Mouse (Mus musculus): ENCODE data around the gene Hspb8.
"Not testable (repeated sequence)": the region's sequence is repeated elsewhere in the genome, so short reads cannot be mapped to it uniquely, and the experiment has no call there.

DNA sequence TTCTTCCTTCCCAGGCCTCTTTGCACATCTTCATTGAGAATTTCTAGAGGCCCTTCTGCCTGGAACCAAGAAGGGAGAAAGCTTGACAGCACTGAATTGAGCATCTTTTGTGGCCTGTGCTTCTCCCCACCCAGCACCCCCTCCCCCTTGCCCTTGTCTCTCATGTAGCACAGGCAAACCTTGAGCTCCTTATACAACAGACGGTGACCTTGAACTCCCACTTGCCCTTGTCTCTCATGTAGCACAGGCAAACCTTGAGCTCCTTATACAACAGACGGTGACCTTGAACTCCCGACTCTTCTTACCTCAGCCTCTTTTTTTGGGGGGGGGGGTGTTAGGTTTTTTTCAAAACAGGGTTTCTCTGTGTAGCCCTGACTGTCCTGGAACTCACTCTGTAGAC is 3.0 kb upstream of the Hspb8 start:
- not testable (repeated sequence) for TF ChIP-seq CTCF, EP300 (IDR thresholded peaks at IDR 0.05)
